Mouse (Mus musculus): ENCODE measurements at regions not wholly inside any gene's neighbourhood (a gene's known extent, or its start where the extent isn't known, plus 50 kb on each side); places are given as distances from the start of the nearest gene placed in this dataset.

GRCm38 (mm10) chr16:93110912-93111311 lies 285.0 kb upstream of the Runx1 start:
- intact Hi-C loops (cut with DNase I) = no loop called here
- DNase-seq (ENCODE audit: low spot score in 2 of 2) = no peak

- no peak for DNase-seq (ENCODE audit: low spot score in 2 of 2)
- intact Hi-C loops (cut with DNase I) = no loop called here
These were observed 284.5 kb upstream of the Runx1 start for GRCm38 (mm10) chr16:93110451-93110850.

- intact Hi-C loops (cut with DNase I) = no loop called here
- DNase-seq (ENCODE audit: low spot score in 2 of 2) = peak in 1 of 2 experiments; percentile 26
These were observed 283.9 kb upstream of the Runx1 start for GRCm38 (mm10) chr16:93109683-93110407.

- no peak for DNase-seq (ENCODE audit: low spot score in 2 of 2)
- intact Hi-C loops (cut with DNase I) = no loop called here
These were observed 281.5 kb upstream of the Runx1 start for GRCm38 (mm10) chr16:93107524-93107845.

- intact Hi-C loops (cut with DNase I) = no loop called here
- no peak for DNase-seq (ENCODE audit: low spot score in 2 of 2)
These were observed 281.0 kb upstream of the Runx1 start for GRCm38 (mm10) chr16:93106811-93107523.

GRCm38 (mm10) chr16:93102174-93102573 lies 276.2 kb upstream of the Runx1 start:
- peak in 1 of 2 experiments; percentile 20 for DNase-seq (ENCODE audit: low spot score in 2 of 2)
- intact Hi-C loops (cut with DNase I) = no loop called here

- intact Hi-C loops (cut with DNase I) = no loop called here
- no peak for DNase-seq (ENCODE audit: low spot score in 2 of 2)
These were observed 272.1 kb upstream of the Runx1 start for GRCm38 (mm10) chr16:93098057-93098456.

GRCm38 (mm10) chr16:93096175-93096574 lies 270.2 kb upstream of the Runx1 start:
- intact Hi-C loops (cut with DNase I) = no loop called here
- DNase-seq (ENCODE audit: low spot score in 2 of 2) = no peak

GRCm38 (mm10) chr16:93092796-93093195 lies 266.8 kb upstream of the Runx1 start:
- intact Hi-C loops (cut with DNase I) = no loop called here

GRCm38 (mm10) chr16:93085227-93085883 lies 259.4 kb upstream of the Runx1 start:
- intact Hi-C loops (cut with DNase I) = no loop called here
- DNase-seq (ENCODE audit: low spot score in 2 of 2) = no peak

More at GRCm38 (mm10) chr16:93092796-93093195, 266.8 kb upstream of the Runx1 start:
- no peak for DNase-seq (ENCODE audit: low spot score in 2 of 2)

GRCm38 (mm10) chr16:93083756-93084155 lies 257.8 kb upstream of the Runx1 start:
- intact Hi-C loops (cut with DNase I) = no loop called here
- DNase-seq (ENCODE audit: low spot score in 2 of 2) = no peak

- intact Hi-C loops (cut with DNase I) = no loop called here
- no peak for DNase-seq (ENCODE audit: low spot score in 2 of 2)
These were observed 257.2 kb upstream of the Runx1 start for GRCm38 (mm10) chr16:93083142-93083541.

- no peak for DNase-seq (ENCODE audit: low spot score in 2 of 2)
- intact Hi-C loops (cut with DNase I) = no loop called here
These were observed 255.6 kb upstream of the Runx1 start for GRCm38 (mm10) chr16:93081533-93081932.

GRCm38 (mm10) chr16:93079660-93080390 lies 253.9 kb upstream of the Runx1 start:
- intact Hi-C loops (cut with DNase I) = no loop called here
- DNase-seq (ENCODE audit: low spot score in 2 of 2) = no peak

GRCm38 (mm10) chr16:93078909-93079308 lies 253.0 kb upstream of the Runx1 start:
- intact Hi-C loops (cut with DNase I) = no loop called here
- no peak for DNase-seq (ENCODE audit: low spot score in 2 of 2)

GRCm38 (mm10) chr16:93075488-93075887 lies 249.5 kb upstream of the Runx1 start:
- intact Hi-C loops (cut with DNase I) = no loop called here

GRCm38 (mm10) chr16:93072156-93072555 lies 246.2 kb upstream of the Runx1 start:
- intact Hi-C loops (cut with DNase I) = no loop called here

More at GRCm38 (mm10) chr16:93075488-93075887, 249.5 kb upstream of the Runx1 start:
- DNase-seq (ENCODE audit: low spot score in 2 of 2) = no peak

GRCm38 (mm10) chr16:93071726-93072125 lies 245.8 kb upstream of the Runx1 start:
- DNase-seq (ENCODE audit: low spot score in 2 of 2) = no peak
- intact Hi-C loops (cut with DNase I) = no loop called here

More at GRCm38 (mm10) chr16:93072156-93072555, 246.2 kb upstream of the Runx1 start:
- DNase-seq (ENCODE audit: low spot score in 2 of 2) = no peak

- no peak for DNase-seq (ENCODE audit: low spot score in 2 of 2)
- intact Hi-C loops (cut with DNase I) = no loop called here
These were observed 240.9 kb upstream of the Runx1 start for GRCm38 (mm10) chr16:93066821-93067220.

Measured in left cerebral cortex, postnatal 25 days (tissue).